Mouse (Mus musculus) bone marrow, adult 2 months (tissue): Measurements from ENCODE around the gene Dbx1.

Experiments
- CTCF ChIP-seq: fragments of 200-500 bp; IDR thresholded peaks from 2 replicates; pipeline ENCODE4 v1.5.1; 2011; ENCODE audit warnings: low read length, control low read depth; ENCODE audit not compliant: control insufficient read depth, insufficient read depth
- POLR2A ChIP-seq: fragments of 200-500 bp; IDR thresholded peaks from 2 replicates; pipeline ENCODE4 v1.6.1; 2011; ENCODE audit warnings: low read depth, mild to moderate bottlenecking, control low read depth, low read length, borderline replicate concordance; ENCODE audit not compliant: control insufficient read depth

DNA sequence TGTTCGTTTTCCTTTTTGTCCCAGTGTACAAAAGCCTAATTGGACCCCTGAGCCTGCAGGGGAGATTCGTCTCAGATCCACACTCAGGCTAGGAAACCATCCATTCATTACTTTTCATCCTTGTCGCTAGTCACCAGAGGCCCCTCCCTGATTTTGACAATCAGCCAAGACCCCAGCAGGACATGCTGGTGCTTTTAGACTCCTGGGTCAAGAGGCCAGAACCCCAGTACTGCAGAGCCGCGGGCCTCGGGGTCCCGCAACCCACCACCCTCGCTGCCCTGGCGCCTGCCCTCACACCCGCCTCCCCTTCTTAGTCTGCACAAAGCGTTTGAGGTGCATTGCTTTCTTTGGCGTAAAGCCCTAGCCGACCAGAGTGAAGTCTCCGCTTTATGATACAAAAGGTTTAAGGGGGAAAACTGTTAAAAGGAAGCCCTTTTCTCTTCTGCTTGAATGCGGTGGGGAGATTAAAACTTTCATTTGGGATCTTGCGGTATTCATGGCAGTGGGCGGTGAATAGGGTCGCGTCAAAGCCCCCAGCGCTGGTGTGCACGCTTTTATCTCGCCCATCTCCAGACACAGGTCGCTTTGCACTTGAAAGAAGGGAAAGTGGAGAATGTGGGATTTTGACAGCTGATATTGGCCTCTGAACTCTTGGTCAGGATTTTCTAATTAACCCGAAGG, 25.3 kb upstream of the Dbx1 start:
- TF ChIP-seq POLR2A = no peak
- TF ChIP-seq CTCF = no peak
